Mouse (Mus musculus): ENCODE data around the gene Hmga2. TPM values are rescaled to one million over a fixed set of nuclear protein-coding genes. Genes with fewer than 3 reads are reported as not detected.

Gene Hmga2
- polyA plus RNA-seq, 1 experiment from 2014 or later = 2.1 TPM

DNA sequence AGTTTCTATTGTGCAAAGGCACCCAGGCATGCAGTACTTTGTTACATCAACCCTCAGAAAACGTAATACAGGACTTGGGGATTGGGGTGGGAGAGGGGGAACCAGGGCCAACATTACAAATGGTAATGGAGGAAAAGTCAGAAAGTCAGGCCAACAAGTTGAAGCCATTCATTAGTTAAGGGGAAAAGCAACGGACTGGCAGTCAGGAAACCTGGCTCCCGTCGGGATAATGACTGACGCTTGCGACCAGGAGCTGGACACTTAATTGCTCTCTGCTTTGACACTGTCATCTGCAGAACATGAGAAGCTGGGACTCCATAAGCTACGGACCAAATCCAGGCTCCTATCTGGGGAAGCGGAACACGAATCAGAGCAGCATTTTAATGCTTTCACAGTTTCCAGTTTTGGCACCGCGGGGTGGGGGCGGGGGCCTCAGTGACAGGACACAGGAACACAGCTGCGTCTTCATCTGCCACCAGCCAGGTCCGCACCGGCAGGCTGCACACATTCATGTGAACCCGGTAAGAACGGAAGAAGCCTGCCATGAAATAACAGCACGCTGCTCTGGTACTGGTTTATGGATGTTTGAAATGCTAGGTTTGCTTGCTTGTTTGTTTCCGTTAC lies 26.5 kb downstream of the Hmga2 start:
- Histone ChIP-seq H3K4me2 (replicated peaks) (peak overlapping the region; percentile 45), H3K27me3 (ENCODE audit: control insufficient read depth, insufficient read depth, low read length) (no peaks in the 10 kb centered on the region), H3K9me3 (ENCODE audit: control insufficient read depth, low read length) (no peaks in the 10 kb centered on the region), H3K36me3 (replicated peaks; ENCODE audit: control insufficient read depth, insufficient read depth) (no peaks in the 10 kb centered on the region), H3K9ac (peak overlapping the region; percentile 45; the same call in 1 of the 2 replicates), H3K4me1 (replicated peaks; ENCODE audit: control insufficient read depth, insufficient read depth, low read length) (peaks cover 8% of the 10 kb centered on the region), H3K4me3 (replicated peaks; ENCODE audit: low read length) (0 out of 2 replicates have a peak overlapping the region, but pooled peaks have one; percentile 9), H3K27ac (0 out of 2 replicates have a peak overlapping the region, but pooled peaks have one; percentile 16)
- ATAC-seq (ENCODE audit: low FRiP score) (no peak), DNase-seq (ENCODE audit: low spot score) (no peak)
- WGBS = 37% methylated on average over 19 of the region's 19 CpGs

- Histone ChIP-seq H3K9me3 (ENCODE audit: control insufficient read depth, low read length) (no peaks in the 10 kb centered on the region), H3K27ac (no peak overlapping the region)
- ATAC-seq (ENCODE audit: low FRiP score) = no peak
Measured at GRCm38 (mm10) chr10:120446799-120447198, 29.5 kb downstream of the Hmga2 start.

GRCm38 (mm10) chr10:120446206-120446605 lies 30.1 kb downstream of the Hmga2 start:
- H3K9me3 ChIP-seq (ENCODE audit: control insufficient read depth, low read length) = no peaks in the 10 kb centered on the region
- DNase-seq (ENCODE audit: low spot score) = no peak
- H3K4me2 ChIP-seq (replicated peaks) = no peak overlapping the region
- no peaks in the 10 kb centered on the region for H3K27me3 ChIP-seq (ENCODE audit: control insufficient read depth, insufficient read depth, low read length)
- H3K4me1 ChIP-seq (replicated peaks; ENCODE audit: control insufficient read depth, insufficient read depth, low read length) = peaks cover 18% of the 10 kb centered on the region
- ATAC-seq (ENCODE audit: low FRiP score) = no peak
- H3K4me3 ChIP-seq (replicated peaks; ENCODE audit: low read length) = no peak overlapping the region
- WGBS = 79% methylated on average over 9 of the region's 9 CpGs
- no peak overlapping the region for H3K9ac ChIP-seq
- no peak overlapping the region for H3K27ac ChIP-seq
- no peaks in the 10 kb centered on the region for H3K36me3 ChIP-seq (replicated peaks; ENCODE audit: control insufficient read depth, insufficient read depth)

More at GRCm38 (mm10) chr10:120446799-120447198, 29.5 kb downstream of the Hmga2 start:
- Histone ChIP-seq H3K4me2 (replicated peaks) (no peak overlapping the region), H3K4me3 (replicated peaks; ENCODE audit: low read length) (no peak overlapping the region), H3K27me3 (ENCODE audit: control insufficient read depth, insufficient read depth, low read length) (no peaks in the 10 kb centered on the region), H3K36me3 (replicated peaks; ENCODE audit: control insufficient read depth, insufficient read depth) (no peaks in the 10 kb centered on the region), H3K4me1 (replicated peaks; ENCODE audit: control insufficient read depth, insufficient read depth, low read length) (peaks cover 18% of the 10 kb centered on the region), H3K9ac (no peak overlapping the region)
- WGBS = 92% methylated on average over 6 of the region's 6 CpGs
- DNase-seq (ENCODE audit: low spot score) = no peak

GRCm38 (mm10) chr10:120444463-120445070 lies 31.7 kb downstream of the Hmga2 start:
- Histone ChIP-seq H3K4me3 (replicated peaks; ENCODE audit: low read length) (no peak overlapping the region), H3K36me3 (replicated peaks; ENCODE audit: control insufficient read depth, insufficient read depth) (no peaks in the 10 kb centered on the region), H3K27me3 (ENCODE audit: control insufficient read depth, insufficient read depth, low read length) (no peaks in the 10 kb centered on the region), H3K9me3 (ENCODE audit: control insufficient read depth, low read length) (no peaks in the 10 kb centered on the region), H3K4me2 (replicated peaks) (no peak overlapping the region), H3K9ac (no peak overlapping the region), H3K4me1 (replicated peaks; ENCODE audit: control insufficient read depth, insufficient read depth, low read length) (peaks cover 14% of the 10 kb centered on the region), H3K27ac (no peak overlapping the region)
- WGBS = 73% methylated on average over 9 of the region's 9 CpGs
- ATAC-seq (ENCODE audit: low FRiP score) (no peak), DNase-seq (ENCODE audit: low spot score) (no peak)

DNA sequence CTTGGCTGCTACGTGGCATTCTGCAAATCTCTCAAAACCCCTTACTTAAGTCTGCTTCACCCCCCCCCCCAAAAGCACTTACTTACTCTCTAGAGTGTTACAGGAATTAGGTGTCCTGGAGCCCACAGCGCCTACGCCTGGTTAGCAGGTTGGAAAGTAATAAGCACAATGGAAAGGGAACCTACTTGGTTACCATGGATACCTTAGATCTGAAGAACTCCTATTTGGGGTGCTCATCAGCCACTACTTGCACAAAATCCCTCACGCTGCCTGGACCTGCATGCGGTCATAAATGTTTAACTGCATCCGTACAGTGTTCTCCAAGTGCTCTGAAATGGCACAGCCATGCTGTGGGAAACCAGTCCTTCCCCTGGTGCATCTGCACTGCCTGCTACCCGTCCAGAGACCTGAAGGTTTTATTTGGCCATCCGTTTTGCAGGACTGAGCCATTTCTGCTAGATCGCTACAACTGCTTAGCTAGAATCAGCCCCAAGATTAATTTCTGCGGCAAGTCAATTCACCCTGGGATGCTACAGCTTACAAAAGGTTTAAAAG lies 32.4 kb downstream of the Hmga2 start:
- H3K9ac ChIP-seq = no peak overlapping the region
- H3K27ac ChIP-seq = 0 out of 2 replicates have a peak overlapping the region, but pooled peaks have one; percentile 3
- no peak for DNase-seq (ENCODE audit: low spot score)
- H3K36me3 ChIP-seq (replicated peaks; ENCODE audit: control insufficient read depth, insufficient read depth) = no peaks in the 10 kb centered on the region
- 61% methylated on average over 10 of the region's 10 CpGs for WGBS
- H3K4me2 ChIP-seq (replicated peaks) = no peak overlapping the region
- no peak overlapping the region for H3K4me3 ChIP-seq (replicated peaks; ENCODE audit: low read length)
- no peak for ATAC-seq (ENCODE audit: low FRiP score)
- peaks cover 10% of the 10 kb centered on the region; the same call in 1 of the 2 replicates for H3K4me1 ChIP-seq (replicated peaks; ENCODE audit: control insufficient read depth, insufficient read depth, low read length)
- no peaks in the 10 kb centered on the region for H3K27me3 ChIP-seq (ENCODE audit: control insufficient read depth, insufficient read depth, low read length)
- no peaks in the 10 kb centered on the region for H3K9me3 ChIP-seq (ENCODE audit: control insufficient read depth, low read length)

DNA sequence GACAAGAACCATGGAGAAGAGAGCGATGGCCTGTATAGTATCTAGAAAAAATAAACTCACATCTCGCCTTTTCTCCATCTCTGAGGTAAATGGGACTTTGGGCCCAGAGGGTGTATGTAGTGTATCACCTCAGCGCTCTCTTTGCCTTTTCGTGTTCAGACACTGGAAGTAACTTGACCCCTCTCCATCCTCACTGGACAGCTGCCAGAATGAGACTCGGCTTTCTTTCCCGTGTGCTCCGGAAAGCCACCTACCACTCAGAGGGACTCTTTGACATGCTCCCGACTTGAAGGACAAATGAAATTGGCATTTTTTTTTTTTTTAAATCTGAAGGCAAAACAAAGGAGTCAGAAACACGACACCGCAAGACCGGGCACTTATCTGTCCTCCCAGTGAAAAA lies 35.0 kb downstream of the Hmga2 start:
- DNase-seq (ENCODE audit: low spot score) = no peak
- H3K9ac ChIP-seq = no peak overlapping the region
- ATAC-seq (ENCODE audit: low FRiP score) = no peak
- peaks cover 10% of the 10 kb centered on the region; the same call in 1 of the 2 replicates for H3K4me1 ChIP-seq (replicated peaks; ENCODE audit: control insufficient read depth, insufficient read depth, low read length)
- no peaks in the 10 kb centered on the region for H3K36me3 ChIP-seq (replicated peaks; ENCODE audit: control insufficient read depth, insufficient read depth)
- no peak overlapping the region for H3K4me2 ChIP-seq (replicated peaks)
- H3K27ac ChIP-seq = no peak overlapping the region
- WGBS = 37% methylated on average over 11 of the region's 11 CpGs
- H3K9me3 ChIP-seq (ENCODE audit: control insufficient read depth, low read length) = no peaks in the 10 kb centered on the region
- H3K4me3 ChIP-seq (replicated peaks; ENCODE audit: low read length) = no peak overlapping the region
- H3K27me3 ChIP-seq (ENCODE audit: control insufficient read depth, insufficient read depth, low read length) = no peaks in the 10 kb centered on the region

DNA sequence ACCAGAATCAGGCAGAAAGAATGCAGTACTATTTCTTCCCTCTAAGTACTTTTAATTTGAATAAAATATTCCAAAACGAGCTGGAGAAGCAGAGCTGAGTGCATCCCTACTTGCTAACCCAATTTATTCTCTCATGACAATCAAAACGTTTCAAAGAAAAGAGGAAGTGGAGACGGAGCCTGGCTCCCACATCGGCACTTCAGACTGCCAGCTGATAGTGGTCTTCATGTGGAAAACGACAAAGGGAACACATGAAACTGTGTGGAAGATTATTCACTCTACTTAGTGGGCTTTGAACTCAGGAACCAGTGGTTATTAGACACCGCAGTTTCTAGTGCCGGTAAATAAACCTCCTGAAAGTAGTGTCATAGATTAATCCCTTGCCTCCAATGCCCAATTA lies 41.8 kb downstream of the Hmga2 start:
- H3K4me3 ChIP-seq (replicated peaks; ENCODE audit: low read length) = no peak overlapping the region
- ATAC-seq (ENCODE audit: low FRiP score) = no peak
- no peak overlapping the region for H3K4me2 ChIP-seq (replicated peaks)
- H3K9ac ChIP-seq = no peak overlapping the region
- 40% methylated on average over 7 of the region's 7 CpGs for WGBS
- H3K27me3 ChIP-seq (ENCODE audit: control insufficient read depth, insufficient read depth, low read length) = no peaks in the 10 kb centered on the region
- H3K4me1 ChIP-seq (replicated peaks; ENCODE audit: control insufficient read depth, insufficient read depth, low read length) = peaks cover 15% of the 10 kb centered on the region; the same call in 1 of the 2 replicates
- no peaks in the 10 kb centered on the region for H3K9me3 ChIP-seq (ENCODE audit: control insufficient read depth, low read length)
- no peak overlapping the region for H3K27ac ChIP-seq
- no peaks in the 10 kb centered on the region for H3K36me3 ChIP-seq (replicated peaks; ENCODE audit: control insufficient read depth, insufficient read depth)
- DNase-seq (ENCODE audit: low spot score) = no peak

- H3K9ac ChIP-seq = no peak overlapping the region
- no peak overlapping the region for H3K4me2 ChIP-seq (replicated peaks)
- DNase-seq (ENCODE audit: low spot score) = no peak
- no peaks in the 10 kb centered on the region for H3K27me3 ChIP-seq (ENCODE audit: control insufficient read depth, insufficient read depth, low read length)
- H3K27ac ChIP-seq = no peak overlapping the region
- WGBS = 50% methylated on average over 5 of the region's 5 CpGs
- H3K36me3 ChIP-seq (replicated peaks; ENCODE audit: control insufficient read depth, insufficient read depth) = no peaks in the 10 kb centered on the region
- peaks cover 23% of the 10 kb centered on the region; the same call in 1 of the 2 replicates for H3K4me1 ChIP-seq (replicated peaks; ENCODE audit: control insufficient read depth, insufficient read depth, low read length)
- H3K4me3 ChIP-seq (replicated peaks; ENCODE audit: low read length) = no peak overlapping the region
- ATAC-seq (ENCODE audit: low FRiP score) = no peak
- H3K9me3 ChIP-seq (ENCODE audit: control insufficient read depth, low read length) = no peaks in the 10 kb centered on the region
Measured at GRCm38 (mm10) chr10:120433463-120433815, 42.8 kb downstream of the Hmga2 start.

GRCm38 (mm10) chr10:120432731-120433462 lies 43.4 kb downstream of the Hmga2 start:
- ATAC-seq (ENCODE audit: low FRiP score) = no peak
- 32% methylated on average over 9 of the region's 9 CpGs for WGBS

More at GRCm38 (mm10) chr10:120432731-120433462, 43.4 kb downstream of the Hmga2 start:
- no peak overlapping the region for H3K9ac ChIP-seq
- H3K4me1 ChIP-seq (replicated peaks; ENCODE audit: control insufficient read depth, insufficient read depth, low read length) = peaks cover 29% of the 10 kb centered on the region; the same call in 1 of the 2 replicates
- DNase-seq (ENCODE audit: low spot score) = no peak
- no peaks in the 10 kb centered on the region for H3K9me3 ChIP-seq (ENCODE audit: control insufficient read depth, low read length)
- H3K27ac ChIP-seq = no peak overlapping the region
- no peak overlapping the region for H3K4me2 ChIP-seq (replicated peaks)
- H3K36me3 ChIP-seq (replicated peaks; ENCODE audit: control insufficient read depth, insufficient read depth) = no peaks in the 10 kb centered on the region
- H3K4me3 ChIP-seq (replicated peaks; ENCODE audit: low read length) = no peak overlapping the region
- H3K27me3 ChIP-seq (ENCODE audit: control insufficient read depth, insufficient read depth, low read length) = no peaks in the 10 kb centered on the region

Data from hindbrain, embryonic 14.5 days (tissue).